Mouse (Mus musculus) limb, embryonic 11.5 days (tissue): ENCODE results near the gene Acad10. TPM values are rescaled to one million over a fixed set of nuclear protein-coding genes. Genes with fewer than 3 reads are reported as not detected.

Experiments
- ATAC-seq: fragments of 200-750 bp; cut with Nextera tagmentation; 2 replicates; pipeline ENCODE4 v1.8.0; 2017; ENCODE audit warnings: low read depth; ENCODE audit not compliant: insufficient number of reproducible peaks, low FRiP score, low TSS enrichment
- DNase-seq: peaks from one replicate; pipeline ENCODE4 v3.0.0-alpha.2; 2015; ENCODE audit warnings: low spot score
- H3K27ac ChIP-seq: fragments of 300-500 bp; sonication (generic); replicated peaks from 2 replicates; pipeline ENCODE4 v1.5.1; 2014; ENCODE audit warnings: low read depth, mild to moderate bottlenecking, low read length
- H3K27me3 ChIP-seq: fragments of 300-500 bp; sonication (generic); 2 replicates; pipeline ENCODE4 v1.6.1; 2014; ENCODE audit warnings: mild to moderate bottlenecking, low read length, mixed read lengths; ENCODE audit not compliant: control insufficient read depth, insufficient read depth
- H3K36me3 ChIP-seq: fragments of 300-500 bp; sonication (generic); 2 replicates; pipeline ENCODE4 v1.6.1; 2014; ENCODE audit warnings: mild to moderate bottlenecking, low read length, moderate library complexity, mixed read lengths; ENCODE audit not compliant: control insufficient read depth, insufficient read depth
- H3K4me1 ChIP-seq: fragments of 300-500 bp; sonication (generic); 2 replicates; pipeline ENCODE4 v1.6.1; 2014; ENCODE audit warnings: low read length, mixed read lengths; ENCODE audit not compliant: control insufficient read depth, insufficient read depth
- H3K4me2 ChIP-seq: fragments of 300-500 bp; sonication (generic); 2 replicates; pipeline ENCODE4 v1.6.1; 2014; ENCODE audit warnings: low read depth, mild to moderate bottlenecking, moderate library complexity; ENCODE audit not compliant: severe bottlenecking
- H3K4me3 ChIP-seq: fragments of 300-500 bp; sonication (generic); 2 replicates; pipeline ENCODE4 v1.5.1; 2014; ENCODE audit warnings: low read depth, low read length
- H3K9ac ChIP-seq: fragments of 300-500 bp; sonication (generic); 2 replicates; pipeline ENCODE4 v1.6.1; 2014; ENCODE audit warnings: mild to moderate bottlenecking, low read length
- H3K9me3 ChIP-seq: fragments of 300-500 bp; sonication (generic); 2 replicates; pipeline ENCODE4 v1.6.1; 2016; ENCODE audit warnings: low read length; ENCODE audit not compliant: control insufficient read depth
- WGBS: fragments of 180-500 bp; shearing (Covaris S2); extraction: QIAGEN DNeasy Blood & Tissue Kit; methylation state at CpG from one replicate; pipeline ENCODE4 v1.1.7; 2014; 5-methylcytosine and 5-hydroxymethylcytosine counted together
- polyA plus RNA-seq: library from polyadenylated mRNA; unstranded; fragments of >200 nt; fragmentation: Nextera tagmentation; extraction: Ambion mirVana; gene quantifications from 2 replicates; pipeline ENCODE4 v1.2.1, GENCODE M21; 2014

Acad10 gene
- polyA plus RNA-seq, 1 experiment from 2014 or later: 1.3 TPM

DNA sequence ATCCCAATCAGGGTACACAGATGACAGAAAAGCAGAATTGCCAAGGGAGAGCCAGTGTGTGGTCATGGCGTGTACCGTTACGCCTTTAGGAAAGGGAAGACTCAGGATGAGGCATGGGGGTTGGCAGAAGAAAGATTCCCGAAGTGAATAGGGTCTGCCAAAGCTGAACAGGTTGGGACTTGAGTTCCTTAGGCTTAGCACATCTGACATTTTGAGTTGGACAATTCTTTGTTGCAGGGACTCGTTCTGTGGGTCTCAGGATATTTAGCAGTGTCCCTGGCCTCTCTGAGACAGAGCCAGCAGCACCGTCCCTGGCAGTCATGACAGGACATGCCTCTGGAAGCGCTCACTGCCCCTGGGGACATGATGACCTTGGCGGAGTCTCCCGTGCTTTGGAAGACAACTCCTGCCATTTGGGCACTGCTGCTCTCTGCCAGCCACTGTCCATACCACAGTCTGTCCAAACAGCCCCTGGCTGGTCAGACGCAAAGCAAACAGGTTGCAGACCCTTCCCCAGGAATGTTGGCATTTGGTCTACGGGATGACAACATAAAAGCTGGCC lies 83.3 kb downstream of the Acad10 start:
- no peak overlapping the region for H3K9ac ChIP-seq
- H3K36me3 ChIP-seq: peaks cover 17% of the 10 kb centered on the region
- H3K4me3 ChIP-seq: no peak overlapping the region
- no peaks in the 10 kb centered on the region for H3K4me1 ChIP-seq
- no peak for ATAC-seq
- DNase-seq: no peak
- no peaks in the 10 kb centered on the region for H3K9me3 ChIP-seq
- H3K27me3 ChIP-seq: no peaks in the 10 kb centered on the region
- 84% methylated on average over 11 of the region's 11 CpGs for WGBS
- H3K4me2 ChIP-seq: no peak overlapping the region
- H3K27ac ChIP-seq: no peak overlapping the region

GRCm38 (mm10) chr5:121575867-121576266 lies 84.4 kb downstream of the Acad10 start:
- peaks cover 17% of the 10 kb centered on the region for H3K36me3 ChIP-seq
- no peak for ATAC-seq

GRCm38 (mm10) chr5:121574145-121574544 lies 86.2 kb downstream of the Acad10 start:
- peaks cover 18% of the 10 kb centered on the region for H3K36me3 ChIP-seq
- 90% methylated on average over 13 of the region's 13 CpGs for WGBS
- ATAC-seq (no peak), DNase-seq (no peak)
- no peak overlapping the region for H3K9ac ChIP-seq
- H3K27ac ChIP-seq: no peak overlapping the region
- no peaks in the 10 kb centered on the region for H3K4me1 ChIP-seq
- H3K4me2 ChIP-seq: no peak overlapping the region
- H3K9me3 ChIP-seq: no peaks in the 10 kb centered on the region
- no peaks in the 10 kb centered on the region for H3K27me3 ChIP-seq
- H3K4me3 ChIP-seq: no peak overlapping the region

More at GRCm38 (mm10) chr5:121575867-121576266, 84.4 kb downstream of the Acad10 start:
- H3K4me1 ChIP-seq: no peaks in the 10 kb centered on the region
- H3K27ac ChIP-seq: no peak overlapping the region
- H3K9me3 ChIP-seq: no peaks in the 10 kb centered on the region
- H3K4me2 ChIP-seq: no peak overlapping the region
- no peak overlapping the region for H3K9ac ChIP-seq
- 88% methylated on average over 11 of the region's 11 CpGs for WGBS
- DNase-seq: no peak
- no peak overlapping the region for H3K4me3 ChIP-seq
- no peaks in the 10 kb centered on the region for H3K27me3 ChIP-seq

Other genes with a start within 250 kb of the Acad10 start
- 0.99 and 1.1 TPM in 2 replicates for gene Tmem116, start 208.6 kb downstream of the Acad10 start, polyA plus RNA-seq
- 95.4 and 100 TPM in 2 replicates for gene Erp29, start 208.0 kb downstream of the Acad10 start, polyA plus RNA-seq
- not detected in 2 replicates for gene Adam1b, start 157.1 kb downstream of the Acad10 start, polyA plus RNA-seq
- 2.2 and 2.3 TPM in 2 replicates for gene Adam1a, start 115.0 kb downstream of the Acad10 start, polyA plus RNA-seq
- gene Gm42878, start 115.0 kb downstream of the Acad10 start, polyA plus RNA-seq: not detected in 2 replicates
- 54.5 and 57.9 TPM in 2 replicates for gene Mapkapk5, start 114.6 kb downstream of the Acad10 start, polyA plus RNA-seq
- gene Aldh2, start 66.7 kb downstream of the Acad10 start, polyA plus RNA-seq: 80.1 and 111 TPM in 2 replicates
- gene Acad12, start 41.6 kb downstream of the Acad10 start, polyA plus RNA-seq: 2.5 and 3.0 TPM in 2 replicates
- gene Brap, start within 50 bp of the Acad10 start, polyA plus RNA-seq: 37.1 and 42.7 TPM in 2 replicates
- gene Atxn2, start 50.8 kb upstream of the Acad10 start, polyA plus RNA-seq: 74.4 and 84.9 TPM in 2 replicates
- gene Sh2b3, start 177.1 kb upstream of the Acad10 start, polyA plus RNA-seq: 10.2 and 11.0 TPM in 2 replicates
- 35.3 and 36.8 TPM in 2 replicates for gene Pheta1, start 188.5 kb upstream of the Acad10 start, polyA plus RNA-seq